Mouse (Mus musculus) monocyte, adult 5-6 weeks (primary cell): ENCODE measurements around the gene Kndc1. TPM values are rescaled to one million over a fixed set of nuclear protein-coding genes. Genes with fewer than 3 reads are reported as not detected.

Experiments used
- ATAC-seq: fragments of 153-309, 156-312 bp; replicated peaks from 2 replicates; pipeline ENCODE4 v1.8.0; 2017; ENCODE audit warnings: mild to moderate bottlenecking; ENCODE audit not compliant: low TSS enrichment, insufficient number of reproducible peaks, severe bottlenecking, poor library complexity, low FRiP score
- total RNA-seq: library from RNA; stranded (forward); fragments of 200-1000, 200-491, 200-594 nt; gene quantifications from 3 replicates; pipeline ENCODE4 v1.2.3, GENCODE M21; 2017

Kndc1 gene
- total RNA-seq, 1 experiment from 2014 or later: not detected

DNA sequence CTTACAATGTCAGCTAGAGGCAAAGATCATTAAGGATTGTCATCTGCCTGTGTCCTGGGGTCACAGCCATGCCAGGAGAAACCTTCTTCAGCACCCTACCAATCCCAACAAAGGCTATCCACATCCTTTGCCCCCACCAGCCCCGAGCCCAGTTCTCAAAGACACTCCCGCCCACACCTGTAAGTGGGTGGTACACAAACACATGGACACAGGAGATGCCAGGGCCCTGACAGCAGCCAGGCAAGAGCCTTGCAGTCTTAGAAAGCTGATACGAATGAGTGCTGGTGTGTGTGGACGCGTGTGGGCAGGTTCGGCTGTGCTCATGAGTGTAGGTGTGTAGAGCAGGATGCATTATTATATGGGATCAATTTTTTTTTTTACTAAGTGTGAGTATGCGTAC is 6.0 kb downstream of the Kndc1 start:
- ATAC-seq: no peak

DNA sequence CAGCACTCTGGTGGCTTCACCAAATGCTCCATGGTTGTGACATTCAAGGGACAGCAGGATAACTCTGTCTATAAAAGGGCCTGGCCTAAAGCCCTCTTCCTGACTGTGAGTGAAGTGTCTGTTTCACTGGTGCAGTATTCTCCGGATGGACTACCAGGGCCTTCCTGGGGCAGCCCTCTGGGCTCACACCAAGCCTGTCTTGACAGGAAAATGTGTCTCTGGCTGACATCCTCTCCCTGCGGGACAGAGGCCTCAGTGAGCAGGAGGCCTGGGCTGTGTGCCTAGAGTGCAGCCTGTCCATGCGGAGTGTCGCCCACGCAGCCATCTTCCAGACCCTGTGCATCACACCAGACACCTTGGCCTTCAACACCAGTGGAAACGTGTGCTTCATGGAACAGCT is 6.4 kb downstream of the Kndc1 start:
- ATAC-seq: no peak

DNA sequence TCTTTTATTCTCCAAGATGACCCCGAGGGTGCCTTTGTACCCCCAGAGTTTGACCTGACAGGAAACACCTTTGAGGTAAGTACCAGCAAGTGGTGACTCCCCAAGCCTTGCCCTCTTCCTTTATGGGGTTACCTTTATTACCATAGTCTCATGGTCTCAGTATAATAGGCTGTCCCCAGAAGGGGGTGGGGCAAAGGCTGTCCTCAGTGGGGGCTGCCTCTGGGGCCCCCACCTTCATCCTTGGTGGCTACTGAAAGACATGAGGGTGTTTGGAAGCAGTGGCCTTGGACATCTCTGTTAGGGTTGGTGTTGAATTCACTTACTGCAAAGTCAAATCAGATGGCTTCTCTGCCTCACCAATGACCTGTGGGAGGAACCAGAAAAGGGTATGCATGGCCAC is 7.5 kb downstream of the Kndc1 start:
- no peak for ATAC-seq

DNA sequence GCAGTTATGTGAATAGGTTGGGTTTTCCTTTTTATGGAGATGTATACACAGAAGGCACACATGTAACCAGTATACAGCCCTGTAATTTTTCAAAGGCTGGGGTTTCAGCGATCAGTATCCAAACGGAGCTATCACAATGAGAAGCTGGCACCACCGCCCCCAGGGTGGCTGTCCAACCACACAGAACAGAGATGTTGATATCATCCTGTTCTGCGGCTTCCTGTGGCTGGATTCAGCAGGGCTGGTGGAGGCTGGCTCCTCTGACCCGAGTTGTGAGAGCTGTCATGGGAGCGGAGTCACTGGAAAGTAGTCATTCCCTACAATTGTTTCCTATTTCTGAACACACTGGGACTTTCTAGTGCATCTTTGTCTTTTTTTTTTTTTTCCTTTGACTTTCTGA is 10.8 kb downstream of the Kndc1 start:
- no peak for ATAC-seq

DNA sequence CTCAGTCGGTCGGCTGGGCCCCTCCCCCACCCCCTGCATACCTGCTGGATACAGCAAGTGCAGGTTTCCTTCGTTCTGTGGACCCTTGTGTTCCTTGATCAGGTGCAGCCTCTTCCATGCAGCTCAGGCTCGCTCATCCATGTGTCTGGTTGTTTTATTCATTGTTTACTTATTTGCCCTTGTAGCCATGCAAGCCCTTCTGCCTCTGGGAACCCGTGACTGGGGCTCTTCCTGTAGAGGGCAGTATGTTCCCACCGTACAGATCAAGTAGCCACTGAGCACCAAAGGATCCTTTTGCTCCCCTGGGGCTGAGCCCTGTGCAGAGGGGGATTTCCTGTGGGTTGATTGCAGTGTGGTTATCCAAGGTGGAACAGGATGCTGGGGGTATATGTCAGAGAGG is 11.2 kb downstream of the Kndc1 start:
- no peak for ATAC-seq

DNA sequence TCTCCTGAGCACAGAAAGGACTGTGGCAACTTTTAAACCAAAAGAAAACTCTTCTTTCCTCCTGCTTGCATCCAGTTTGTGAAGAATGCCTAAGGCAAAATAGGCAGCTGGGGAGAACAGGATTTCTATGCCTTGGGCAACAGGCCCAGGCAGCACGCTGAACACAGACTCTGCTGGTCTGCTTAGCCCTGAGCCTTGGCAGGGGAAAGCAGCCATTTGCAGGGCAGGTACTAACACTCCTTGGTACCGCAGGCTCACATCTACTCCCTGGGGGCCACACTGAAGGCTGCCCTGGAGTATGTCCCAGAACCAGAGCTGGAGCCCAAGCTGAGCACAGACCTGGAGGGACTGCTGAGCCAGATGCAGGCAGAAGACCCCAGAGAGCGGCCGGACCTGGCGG is 13.7 kb downstream of the Kndc1 start:
- no peak for ATAC-seq

DNA sequence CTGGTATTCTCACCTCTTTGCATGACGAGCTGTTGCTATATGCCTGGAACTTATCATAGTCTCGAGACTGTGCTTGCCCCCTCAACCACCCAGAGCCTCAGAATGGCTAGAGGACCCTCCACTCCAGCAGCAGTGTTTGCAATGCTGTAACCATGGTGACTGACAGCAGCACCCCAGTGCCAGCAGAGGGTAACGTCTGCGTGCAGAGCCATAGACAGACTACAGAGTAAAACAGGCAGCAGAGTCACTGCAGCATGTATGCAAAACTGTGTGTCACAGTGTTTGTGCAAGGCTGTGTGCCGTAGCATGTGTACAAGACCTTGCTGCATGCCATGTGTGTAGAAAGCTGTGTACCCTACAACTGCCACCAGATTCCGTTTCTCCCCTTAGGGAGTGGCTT is 15.0 kb downstream of the Kndc1 start:
- ATAC-seq: no peak

DNA sequence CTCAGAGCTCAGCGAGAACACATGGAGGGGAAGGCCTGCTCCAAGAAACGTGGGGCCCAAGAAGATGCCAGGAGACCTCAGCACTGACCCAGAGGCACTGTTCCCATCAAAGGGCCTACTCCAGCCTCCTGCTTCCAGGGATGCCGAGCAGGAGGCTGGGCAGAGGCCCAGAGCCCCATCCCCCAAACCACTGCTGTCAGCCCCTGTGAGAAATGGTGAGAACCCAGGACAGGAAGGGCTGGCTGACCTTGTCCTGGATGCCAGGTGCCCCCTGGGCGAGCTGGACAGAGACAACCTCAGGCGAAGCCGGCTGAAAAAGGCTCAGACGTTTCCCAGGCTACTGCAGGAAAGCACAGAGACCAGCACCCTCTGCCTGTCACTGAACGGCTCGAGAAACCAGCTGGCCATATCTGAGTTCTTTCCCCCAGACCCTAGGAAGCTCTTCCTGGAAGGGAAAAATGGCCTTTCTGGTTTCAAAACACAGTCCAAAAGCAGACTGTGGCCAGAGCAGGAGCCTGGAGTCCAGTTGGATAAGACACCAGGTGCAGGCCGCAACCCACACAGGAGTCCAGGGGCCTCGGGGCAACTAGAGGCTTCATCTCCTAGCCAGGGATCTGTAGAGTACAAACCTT is 15.8 kb downstream of the Kndc1 start:
- no peak for ATAC-seq

DNA sequence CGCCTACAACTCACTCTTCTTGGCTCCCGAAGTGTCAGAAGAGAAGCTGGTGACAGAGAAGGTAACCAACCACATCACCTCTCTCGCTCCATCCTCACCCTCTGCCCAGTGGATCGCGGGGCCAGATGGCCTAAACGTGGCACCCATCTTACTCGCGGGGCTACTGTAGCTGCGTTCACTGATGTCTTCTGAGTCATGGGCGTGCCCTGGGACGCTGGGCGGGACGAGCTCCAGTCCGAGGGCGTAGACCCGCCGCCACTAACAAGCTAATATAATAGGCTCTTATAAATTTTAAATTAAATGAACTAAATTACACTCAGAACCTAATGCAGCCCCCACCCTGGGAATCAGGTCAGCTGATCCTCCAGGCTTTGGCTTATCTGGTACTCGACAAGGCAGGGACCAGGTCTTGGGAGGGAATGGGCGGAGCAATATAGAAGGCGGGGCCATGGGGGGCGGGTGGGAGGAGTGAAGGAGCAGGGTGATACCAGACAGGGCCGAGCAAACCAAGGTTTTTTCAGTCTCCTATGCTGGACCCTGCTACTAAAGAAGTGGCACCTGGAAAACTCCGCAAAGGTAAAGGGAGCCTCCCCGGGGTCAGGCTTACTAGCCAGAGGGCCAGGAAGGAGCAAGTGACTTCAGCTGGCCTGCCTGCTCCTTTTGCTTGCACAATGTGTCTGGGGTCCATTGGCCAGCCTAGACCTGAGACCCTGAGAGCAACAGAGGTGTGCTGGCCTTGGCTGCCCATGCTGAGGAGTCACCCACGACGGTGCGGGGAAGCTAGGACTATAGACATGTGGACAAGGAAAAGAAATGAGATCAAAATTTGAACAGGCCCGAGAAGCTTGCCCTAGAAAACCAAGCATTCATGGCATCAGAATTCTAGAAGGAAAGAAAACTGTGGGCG is 19.9 kb downstream of the Kndc1 start:
- ATAC-seq: no peak

DNA sequence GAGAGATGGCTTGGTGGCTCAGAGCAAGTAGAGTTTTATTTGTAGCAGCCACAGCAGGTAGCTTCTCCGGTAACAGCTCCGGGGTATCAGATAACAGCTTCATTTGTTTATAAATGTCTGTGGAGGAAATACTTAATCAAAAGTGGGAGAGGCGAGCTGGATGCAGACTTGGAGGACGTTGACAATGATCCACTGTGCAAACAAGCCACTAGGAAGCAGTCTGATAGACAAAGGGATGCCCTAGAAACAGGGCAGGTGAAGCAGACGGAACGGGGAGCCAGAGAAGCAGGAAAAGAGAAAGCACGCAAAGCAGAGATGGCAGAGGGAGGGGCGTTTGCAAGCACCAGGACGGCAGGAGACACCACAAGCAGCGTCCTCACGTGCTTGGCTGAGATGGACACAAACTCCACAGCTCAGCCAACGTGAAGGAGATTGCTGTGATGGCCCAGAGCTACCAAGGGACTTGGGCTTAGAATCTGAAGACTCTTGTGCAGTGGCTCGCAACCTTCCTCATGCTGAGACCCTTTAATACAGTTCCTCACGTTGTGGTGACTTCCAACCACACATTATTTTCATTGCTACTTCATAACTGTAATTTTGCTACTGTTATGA is 21.3 kb downstream of the Kndc1 start:
- ATAC-seq: no peak

DNA sequence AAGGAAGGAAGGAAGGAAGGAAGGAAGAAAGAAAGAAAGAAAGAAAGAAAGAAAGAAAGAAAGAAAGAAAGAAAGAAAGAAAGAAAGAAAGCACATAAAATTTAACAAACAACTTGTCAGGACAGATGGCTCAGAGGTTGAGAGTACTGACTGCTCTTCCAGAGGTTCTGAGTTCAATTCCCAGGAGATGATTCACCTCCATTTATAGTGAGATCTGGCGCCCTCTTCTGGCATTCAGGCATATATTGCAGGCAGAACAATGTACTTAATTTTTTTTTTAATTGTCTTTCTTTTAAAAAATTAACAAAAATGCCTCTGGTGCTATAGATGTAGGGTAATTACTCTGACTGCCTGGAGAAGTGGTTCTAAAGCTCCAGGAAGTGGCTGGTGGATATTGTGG is 21.8 kb downstream of the Kndc1 start:
- ATAC-seq: no peak

DNA sequence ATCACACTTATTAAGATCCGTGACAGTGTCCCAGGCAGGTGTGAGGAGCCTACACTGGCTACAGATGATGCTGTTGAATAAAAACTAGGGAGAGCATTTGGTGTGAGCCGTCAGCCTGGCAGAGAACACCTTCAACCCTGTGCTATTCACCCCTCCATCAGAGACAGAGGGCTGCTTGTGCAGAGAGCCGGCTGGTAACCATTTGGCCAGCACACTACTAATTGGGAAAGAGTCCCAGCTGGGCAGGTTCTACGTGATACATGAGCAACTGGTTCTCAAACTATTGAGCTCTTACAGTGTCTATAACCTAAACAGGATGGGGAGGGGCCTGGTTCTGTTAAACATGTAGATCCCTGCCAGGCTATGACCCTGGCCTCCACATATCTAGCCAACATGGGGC is 23.8 kb downstream of the Kndc1 start:
- ATAC-seq: no peak

DNA sequence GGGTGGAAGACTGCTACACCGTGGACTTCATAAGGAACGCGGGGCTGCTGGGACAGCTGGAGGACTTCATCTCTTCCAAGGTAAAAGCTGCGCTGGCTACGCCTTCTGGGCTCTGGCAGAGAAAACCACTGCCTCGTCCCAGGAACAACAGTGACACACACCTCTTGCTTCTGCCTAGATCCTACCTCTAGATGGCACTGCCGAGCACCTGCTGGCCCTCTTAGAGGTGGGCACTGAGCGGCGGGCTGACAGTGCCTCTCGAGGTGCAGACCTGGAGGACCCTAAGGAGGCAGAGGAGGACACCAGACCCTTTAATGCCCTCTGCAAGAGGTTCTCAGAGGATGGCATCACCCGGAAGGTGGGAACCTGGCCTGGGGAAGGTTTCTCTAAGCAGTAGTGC is 36.2 kb downstream of the Kndc1 start:
- peak; percentile 55; the same call in 1 of the 2 replicates for ATAC-seq

DNA sequence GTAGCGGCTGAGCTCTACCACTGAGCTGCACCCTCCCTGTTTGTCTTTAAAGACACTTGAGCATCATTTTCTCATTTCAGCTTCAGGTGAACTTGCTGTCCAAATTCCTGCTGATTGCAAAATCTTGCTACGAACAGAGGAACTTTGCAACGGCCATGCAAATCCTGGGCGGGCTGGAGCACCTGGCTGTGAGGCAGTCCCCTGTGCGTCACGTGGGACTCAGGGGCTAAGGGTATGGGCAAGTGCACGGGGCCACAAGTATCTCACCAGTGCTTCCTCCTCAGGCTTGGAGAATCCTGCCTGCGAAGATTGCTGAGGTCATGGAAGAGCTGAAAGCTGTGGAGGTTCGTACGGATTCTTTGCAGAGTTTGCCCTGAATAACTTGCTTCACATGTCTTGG is 42.2 kb downstream of the Kndc1 start:
- no peak for ATAC-seq

DNA sequence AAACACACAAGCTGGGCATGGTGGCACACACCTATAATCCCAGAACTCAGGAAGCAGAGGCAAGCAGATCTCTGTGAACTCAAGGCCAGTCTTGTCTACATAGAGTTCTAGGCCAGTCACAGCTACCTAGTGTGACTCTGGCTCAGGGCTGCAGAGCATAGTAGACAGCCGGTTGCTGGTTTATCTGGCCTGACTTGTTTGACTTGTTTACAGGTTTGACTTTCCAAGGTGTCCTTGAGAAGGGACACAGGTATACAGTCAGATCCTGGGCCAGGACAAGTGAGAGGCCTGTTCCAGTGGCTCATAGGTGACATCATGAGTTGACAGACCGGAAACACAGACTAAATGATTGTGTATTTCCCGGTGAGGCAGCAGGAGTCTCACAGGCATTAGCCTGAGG is 42.6 kb downstream of the Kndc1 start:
- ATAC-seq: no peak

DNA sequence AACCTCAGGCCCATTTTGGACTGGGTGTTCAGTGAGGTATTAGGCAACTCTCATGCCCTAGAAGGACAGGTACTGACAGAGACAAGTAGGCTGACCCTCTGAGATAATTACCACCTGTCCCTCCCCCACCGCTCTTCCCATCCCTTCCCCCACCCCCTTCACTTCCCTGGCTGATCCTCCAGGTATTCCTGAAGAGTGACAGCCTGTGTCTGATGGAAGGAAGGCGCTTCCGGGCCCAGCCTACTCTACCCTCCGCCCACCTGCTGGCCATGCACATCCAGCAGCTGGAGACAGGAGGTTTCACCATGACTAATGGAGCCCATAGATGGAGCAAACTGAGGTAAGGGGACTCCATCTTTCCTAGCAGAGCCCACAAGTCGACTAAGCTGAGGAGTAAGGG is 43.3 kb downstream of the Kndc1 start:
- no peak for ATAC-seq

DNA sequence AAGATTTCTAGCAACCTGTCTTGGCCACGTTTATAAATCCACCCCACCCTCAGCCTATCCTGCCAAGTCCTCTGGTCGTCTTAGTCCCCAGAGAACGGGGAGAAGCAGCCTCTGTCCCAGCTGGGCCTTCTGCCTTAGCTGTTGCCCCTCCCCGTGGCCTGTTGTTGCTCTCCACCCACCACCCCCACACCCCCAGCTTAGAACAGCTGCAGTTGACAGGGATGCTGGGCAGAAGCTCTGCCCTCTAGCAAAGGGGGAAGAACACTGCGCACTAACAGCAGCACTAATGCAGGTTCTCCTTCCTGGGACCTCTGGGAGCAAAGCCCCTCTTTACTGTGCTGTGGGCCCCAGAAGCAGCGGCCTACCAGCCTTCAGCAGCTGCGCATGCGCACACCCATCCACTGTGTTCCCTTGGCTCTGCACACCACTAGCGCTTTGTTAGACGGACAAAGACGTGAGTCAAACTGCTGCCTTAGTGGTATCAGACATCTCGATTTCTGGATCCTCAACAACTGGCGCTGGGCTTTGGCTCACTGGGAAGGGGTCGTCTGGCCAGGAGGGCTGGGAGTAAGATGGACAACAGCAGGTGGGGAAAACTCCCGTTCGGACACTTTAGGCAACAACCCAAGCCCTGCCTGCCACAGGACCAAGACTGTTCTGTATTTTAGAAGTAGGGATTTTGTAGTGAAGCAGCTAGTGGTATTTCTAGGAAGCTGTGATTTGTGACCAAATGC is 46.1 kb downstream of the Kndc1 start:
- ATAC-seq: no peak

DNA sequence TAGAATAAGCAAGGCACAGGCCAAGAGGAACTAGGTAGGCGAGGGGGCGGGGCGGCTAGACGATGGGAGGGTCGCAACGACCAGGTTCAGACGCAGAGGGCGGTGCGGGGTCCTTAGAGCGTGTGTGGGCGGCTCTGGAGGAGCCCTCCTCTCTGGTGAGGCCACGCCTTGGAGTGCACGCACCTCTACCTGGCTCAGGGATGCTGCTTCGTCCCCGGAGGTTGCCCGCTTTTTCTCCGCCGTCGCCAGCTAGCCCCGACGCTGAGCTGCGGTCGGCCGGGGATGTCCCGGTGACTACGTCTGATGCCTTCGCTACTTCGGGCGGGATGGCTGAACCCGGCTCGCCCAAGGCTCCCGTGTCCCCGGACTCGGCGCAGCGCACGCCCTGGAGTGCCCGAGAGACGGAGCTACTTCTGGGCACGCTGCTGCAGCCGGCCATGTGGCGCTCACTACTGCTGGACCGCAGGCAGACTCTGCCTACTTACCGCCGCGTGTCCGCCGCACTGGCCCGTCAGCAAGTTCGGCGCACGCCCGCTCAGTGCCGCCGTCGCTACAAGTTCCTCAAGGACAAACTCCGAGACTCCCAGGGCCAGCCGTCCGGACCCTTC is 49.3 kb downstream of the Kndc1 start, which contains the start of gene Utf1:
Gene Utf1, plus strand, starts transcription at position 116 of the 608 bp plus-strand sequence.
- ATAC-seq: peak; percentile 8; the same call in 1 of the 2 replicates
